Mouse (Mus musculus) olfactory bulb, adult 2 months (tissue): Measurements from ENCODE around the gene Slc15a2. TPM values are rescaled to one million over a fixed set of nuclear protein-coding genes. Genes with fewer than 3 reads are reported as not detected.

Source experiments
- H3K27ac ChIP-seq: fragments of 200-500 bp; 2 replicates; pipeline ENCODE4 v1.5.1; 2012; ENCODE audit warnings: low read depth, low read length; ENCODE audit not compliant: insufficient read depth
- H3K4me1 ChIP-seq: fragments of 200-500 bp; 2 replicates; pipeline ENCODE4 v1.6.1; 2012; ENCODE audit warnings: low read length; ENCODE audit not compliant: control insufficient read depth, insufficient read depth
- H3K4me3 ChIP-seq: fragments of 200-500 bp; 2 replicates; pipeline ENCODE4 v1.5.1; 2012; ENCODE audit warnings: mild to moderate bottlenecking, low read depth, low read length, moderate library complexity; ENCODE audit not compliant: insufficient read depth
- CTCF ChIP-seq: fragments of 200-500 bp; IDR thresholded peaks from 2 replicates; pipeline ENCODE4 v1.5.1; 2012; ENCODE audit warnings: low read depth, mild to moderate bottlenecking, low read length, moderate library complexity; ENCODE audit not compliant: insufficient read depth
- POLR2A ChIP-seq: fragments of 200-500 bp; IDR thresholded peaks from 2 replicates; pipeline ENCODE4 v1.6.1; 2012; ENCODE audit warnings: mild to moderate bottlenecking, low read depth, low read length, moderate library complexity; ENCODE audit not compliant: insufficient read depth
- WGBS: fragments of 180-500 bp; shearing (Covaris S2); methylation state at CpG from one replicate; pipeline ENCODE4 v1.1.7; 2018; 5-methylcytosine and 5-hydroxymethylcytosine counted together
- polyA plus RNA-seq: library from polyadenylated mRNA; stranded (reverse); fragments of >200 nt; gene quantifications from 2 replicates; pipeline ENCODE4 v1.2.4, GENCODE M21; 2012; ENCODE audit warnings: low replicate concordance; ENCODE audit not compliant: missing spikeins, insufficient read depth, insufficient read length

The Slc15a2 gene
- polyA plus RNA-seq, 1 experiment = not detected

DNA sequence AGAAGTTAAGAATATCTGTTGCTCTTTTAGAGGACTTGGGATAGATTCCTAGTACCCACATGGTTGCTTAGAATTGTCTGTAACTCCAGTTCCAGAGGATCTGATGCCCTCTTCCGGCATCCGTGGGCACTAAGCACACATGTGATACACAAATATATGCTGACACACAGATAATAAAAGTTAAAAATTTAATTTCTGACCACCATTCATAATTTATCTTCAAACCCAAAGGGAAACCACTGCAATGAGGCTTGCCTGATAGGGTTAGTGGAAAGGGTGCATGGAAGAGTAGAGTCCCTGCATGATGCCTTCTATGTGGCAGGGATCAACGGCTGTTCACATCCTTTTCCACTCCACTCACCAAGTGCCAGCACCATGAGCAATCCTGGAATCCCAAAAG is 13.1 kb downstream of the Slc15a2 start:
- 95% methylated on average over 3 of the region's 3 CpGs for WGBS
- TF ChIP-seq POLR2A (no peak), CTCF (no peak)
- H3K4me3 ChIP-seq = no peak overlapping the region
- H3K4me1 ChIP-seq = no peaks in the 10 kb centered on the region
- no peak overlapping the region for H3K27ac ChIP-seq

DNA sequence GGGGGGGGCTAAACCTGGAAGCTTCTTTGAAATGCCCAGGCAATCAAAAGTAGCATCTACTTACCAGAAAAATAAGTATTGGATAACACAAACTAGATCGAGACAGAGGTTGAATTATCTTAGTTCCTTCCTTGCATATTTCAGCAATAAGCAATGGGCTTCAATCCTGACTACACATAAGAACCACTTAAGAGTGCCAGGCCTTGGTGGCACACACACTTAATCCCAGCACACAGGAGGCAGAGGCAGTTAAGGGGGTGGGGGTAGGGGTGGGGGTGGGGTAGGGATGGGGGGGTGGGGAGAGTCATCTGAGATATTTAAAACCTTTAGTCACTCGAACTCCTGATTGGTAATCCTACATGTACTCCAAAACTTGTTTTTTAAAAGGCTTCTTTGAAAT is 13.5 kb downstream of the Slc15a2 start:
- Histone ChIP-seq H3K4me3 (no peak overlapping the region), H3K27ac (no peak overlapping the region), H3K4me1 (no peaks in the 10 kb centered on the region)
- no peak for TF ChIP-seq POLR2A
- no peak for TF ChIP-seq CTCF
- 40% methylated on average over 2 of the region's 2 CpGs for WGBS

DNA sequence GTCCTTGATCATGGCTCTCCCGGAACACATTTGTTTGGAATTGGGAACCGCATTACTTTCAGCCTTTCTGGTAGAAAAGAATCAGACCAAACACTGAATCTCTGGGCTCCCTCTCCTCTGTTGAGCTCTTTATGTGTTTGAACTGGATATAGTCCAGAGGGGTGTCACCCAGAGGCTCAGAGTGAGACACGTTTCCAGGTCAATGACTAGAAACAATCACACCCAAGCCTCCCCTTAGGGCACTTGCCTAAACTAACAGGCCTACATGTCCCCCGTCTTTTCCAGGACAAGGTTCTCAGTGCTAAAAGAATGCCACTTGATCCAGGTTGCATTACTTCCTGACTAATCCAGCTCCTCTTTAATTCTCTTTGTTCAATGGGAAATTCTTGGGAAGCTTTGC is 13.9 kb downstream of the Slc15a2 start:
- WGBS = 37% methylated on average over 4 of the region's 4 CpGs
- H3K4me3 ChIP-seq = no peak overlapping the region
- H3K4me1 ChIP-seq = no peaks in the 10 kb centered on the region
- no peak overlapping the region for H3K27ac ChIP-seq
- TF ChIP-seq POLR2A (no peak), CTCF (no peak)

DNA sequence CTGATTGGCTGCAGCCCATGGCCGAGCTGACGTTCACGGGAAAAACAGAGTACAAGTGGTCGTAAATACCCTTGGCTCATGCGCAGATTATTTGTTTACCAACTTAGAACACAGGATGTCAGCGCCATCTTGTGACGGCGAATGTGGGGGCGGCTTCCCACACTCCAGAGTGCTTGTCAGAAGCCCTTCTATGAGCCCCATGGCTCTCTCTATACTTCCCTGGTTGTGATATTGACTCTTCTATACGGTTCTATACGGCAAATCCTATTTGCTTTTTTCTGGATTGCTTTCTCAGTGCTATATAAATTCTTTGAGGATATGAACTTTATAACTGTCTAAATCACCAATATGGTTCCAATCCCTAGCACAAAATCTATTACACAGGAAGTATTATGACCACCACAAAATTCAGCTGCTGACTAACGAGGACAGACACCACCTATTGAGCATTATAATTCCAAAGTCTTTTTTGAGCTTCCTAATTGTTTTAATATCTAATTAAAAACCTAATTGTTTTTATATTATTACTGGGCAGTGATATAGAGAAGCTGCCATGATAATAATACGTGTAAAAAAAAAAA is 14.5 kb downstream of the Slc15a2 start:
- no peaks in the 10 kb centered on the region for H3K4me1 ChIP-seq
- no peak overlapping the region for H3K27ac ChIP-seq
- WGBS = 65% methylated on average over 9 of the region's 13 CpGs

DNA sequence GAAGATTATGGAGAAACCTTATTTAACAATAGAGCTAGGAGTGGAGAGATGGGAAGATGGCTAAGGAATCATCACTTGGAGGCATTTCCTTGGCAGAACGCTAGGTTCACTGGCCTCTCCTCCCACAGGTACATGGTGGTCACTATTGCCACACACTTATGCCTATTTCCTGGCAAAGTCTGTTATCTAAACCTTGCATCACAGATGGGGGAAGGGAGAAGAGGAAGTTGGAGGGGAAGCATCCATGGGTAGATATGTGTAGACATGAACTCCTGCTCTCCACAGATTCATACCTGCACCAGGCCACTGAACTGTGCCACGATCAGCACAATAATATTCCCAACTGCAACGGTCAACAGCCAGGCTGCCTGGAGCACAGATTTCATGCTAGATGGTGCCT is 32.8 kb downstream of the Slc15a2 start:
- 91% methylated on average over 3 of the region's 3 CpGs for WGBS
- TF ChIP-seq CTCF (no peak), POLR2A (no peak)
- Histone ChIP-seq H3K4me3 (no peak overlapping the region), H3K4me1 (no peaks in the 10 kb centered on the region), H3K27ac (no peak overlapping the region)

More for the DNA sequence above, 14.5 kb downstream of the Slc15a2 start:
- H3K4me3 ChIP-seq = no peak overlapping the region
- TF ChIP-seq CTCF (no peak), POLR2A (no peak)

DNA sequence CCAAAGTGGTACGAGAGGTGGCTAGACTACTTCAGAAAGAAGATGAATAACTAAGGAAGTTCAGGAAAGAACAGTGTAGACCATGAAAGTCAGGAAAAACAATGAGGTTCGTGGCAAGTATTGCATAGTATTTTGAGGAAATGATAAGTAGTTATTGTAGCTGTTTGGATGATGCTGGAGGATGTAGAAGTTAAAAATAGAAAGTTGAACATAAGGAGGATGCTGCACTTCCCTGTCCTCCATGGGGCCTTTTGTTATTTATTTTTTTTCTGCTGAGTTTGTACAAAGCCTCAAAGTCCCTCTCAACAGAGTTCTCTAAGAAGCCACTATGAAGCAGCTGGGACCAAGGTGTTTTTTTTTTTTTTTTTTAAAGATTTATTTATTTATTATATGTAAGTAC is 37.0 kb downstream of the Slc15a2 start:
- TF ChIP-seq POLR2A (no peak), CTCF (no peak)
- WGBS = 83% methylated on average over 2 of the region's 2 CpGs

DNA sequence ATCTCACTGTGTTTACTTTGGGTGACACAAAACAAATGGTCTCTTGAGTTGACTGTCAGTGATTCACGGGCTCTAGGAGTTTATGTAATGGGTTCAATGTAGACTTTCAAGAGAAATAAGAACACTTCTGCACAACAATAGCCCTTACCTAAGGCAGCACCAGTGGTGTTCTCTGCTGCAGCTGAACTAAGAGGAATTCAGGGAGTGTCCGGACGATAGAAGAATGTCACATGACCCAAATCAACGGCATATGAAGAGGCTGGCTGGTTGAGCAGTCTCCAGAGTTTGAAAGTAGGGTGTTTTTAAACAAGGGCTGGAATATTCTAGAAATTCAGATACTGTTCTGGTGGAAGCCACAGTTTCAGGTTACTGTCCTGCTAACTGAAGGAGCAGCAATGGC is 37.7 kb downstream of the Slc15a2 start:
- H3K27ac ChIP-seq = no peak overlapping the region
- no peak overlapping the region for H3K4me3 ChIP-seq
- no peaks in the 10 kb centered on the region for H3K4me1 ChIP-seq
- 87% methylated on average over 4 of the region's 4 CpGs for WGBS
- TF ChIP-seq CTCF (no peak), POLR2A (no peak)

More for the DNA sequence above, 37.0 kb downstream of the Slc15a2 start:
- Histone ChIP-seq H3K27ac (no peak overlapping the region), H3K4me3 (no peak overlapping the region), H3K4me1 (no peaks in the 10 kb centered on the region)

DNA sequence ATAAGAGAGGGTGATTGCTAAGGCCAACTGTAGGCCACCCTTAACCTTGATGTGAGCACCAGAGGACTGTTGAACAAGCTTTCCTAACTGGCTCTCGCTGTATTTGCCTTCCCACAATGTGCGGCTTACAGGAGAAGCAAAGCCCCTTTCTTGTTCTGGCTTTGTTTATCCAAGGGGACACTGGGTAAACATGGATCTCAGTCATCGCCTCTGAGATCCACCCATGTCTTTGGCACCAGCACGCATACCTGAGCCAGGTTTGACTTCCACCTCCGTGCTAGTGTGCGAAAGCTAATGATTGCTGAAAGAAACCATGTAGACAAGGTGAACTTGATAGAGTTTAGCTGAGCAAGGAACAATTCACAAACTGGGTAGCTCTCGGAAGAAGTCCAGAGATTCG is 41.2 kb downstream of the Slc15a2 start:
- Histone ChIP-seq H3K4me3 (no peak overlapping the region), H3K4me1 (no peaks in the 10 kb centered on the region), H3K27ac (no peak overlapping the region)
- no peak for TF ChIP-seq POLR2A
- TF ChIP-seq CTCF = no peak
- WGBS = 96% methylated on average over 8 of the region's 8 CpGs

DNA sequence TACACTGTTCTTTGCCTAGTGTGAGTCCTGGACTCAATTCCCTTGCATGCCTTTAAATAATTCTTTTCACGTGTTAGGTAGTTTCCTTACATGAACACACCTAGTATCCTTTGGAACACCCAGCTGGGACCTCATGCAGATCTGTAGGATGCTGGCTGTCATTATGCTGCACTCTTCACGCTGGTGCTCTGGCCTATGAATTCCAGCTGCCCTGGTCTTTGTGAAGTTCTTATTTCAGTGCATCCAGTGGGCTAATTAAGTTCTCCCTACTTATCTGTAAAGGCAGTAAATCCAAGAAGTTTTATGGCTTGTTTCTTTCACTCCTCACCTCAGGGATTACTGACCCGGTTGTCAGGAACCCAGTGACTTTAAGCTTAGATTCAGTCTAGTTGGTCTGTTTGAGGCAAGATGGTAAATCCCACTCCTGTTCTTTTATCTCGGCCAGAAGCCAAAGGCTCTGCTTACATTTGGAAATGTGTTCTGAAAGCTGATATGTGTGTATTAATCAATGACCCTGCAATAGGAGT is 45.3 kb downstream of the Slc15a2 start:
- TF ChIP-seq CTCF (no peak), POLR2A (no peak)
- Histone ChIP-seq H3K27ac (no peak overlapping the region), H3K4me3 (no peak overlapping the region), H3K4me1 (no peaks in the 10 kb centered on the region)
- WGBS = 36% methylated on average over 4 of the region's 4 CpGs
